Mouse (Mus musculus) cortical plate, adult 2 months (tissue): ENCODE measurements around the gene Clec2d.

Experiments
- CTCF ChIP-seq: fragments of 200-500 bp; IDR thresholded peaks from 2 replicates; pipeline ENCODE4 v1.5.1; 2011; ENCODE audit warnings: mild to moderate bottlenecking, control low read depth, low read length; ENCODE audit not compliant: insufficient read depth; ENCODE audit errors: extremely low read depth
- POLR2A ChIP-seq: fragments of 200-500 bp; IDR thresholded peaks from 2 replicates; pipeline ENCODE4 v1.6.1; 2011; ENCODE audit warnings: mild to moderate bottlenecking, low read length, control low read depth; ENCODE audit not compliant: insufficient read depth; ENCODE audit errors: extremely low read depth

DNA sequence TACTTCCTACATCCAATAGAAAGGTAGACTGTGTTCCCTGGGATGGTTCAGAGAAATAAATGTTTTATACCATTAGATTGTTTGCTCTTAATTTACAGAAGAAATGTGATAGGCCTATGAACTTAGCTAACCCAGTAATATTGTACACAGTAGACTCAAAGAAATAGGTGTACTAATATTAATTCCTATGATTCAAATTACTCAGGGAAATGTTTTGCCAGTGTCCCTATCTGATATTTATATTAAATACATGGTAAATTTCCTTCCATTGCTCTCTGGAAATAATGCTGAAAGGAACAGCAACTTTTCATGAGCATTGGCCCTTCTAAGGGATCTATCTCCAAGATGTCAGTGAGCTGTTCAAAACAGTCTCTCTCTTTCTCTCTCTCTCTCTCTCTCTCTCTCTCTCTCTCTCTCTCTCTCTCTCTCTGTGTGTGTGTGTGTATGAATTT is 6.8 kb downstream of the Clec2d start:
- no peak for TF ChIP-seq CTCF
- TF ChIP-seq POLR2A: no peak
